Mouse (Mus musculus) CD4-positive, CD25-positive, alpha-beta regulatory T cell, adult 2 months (primary cell): Measurements from ENCODE around the gene Prpsap1.
A peak's percentile ranks its signal among the peaks of the same experiment; 100 is the strongest.
"Not testable (repeated sequence)": the region's sequence is repeated elsewhere in the genome, so short reads cannot be mapped to it uniquely, and the experiment has no call there.

Source experiments
- DNase-seq: peaks from one replicate; pipeline ENCODE4 v3.0.0-alpha.2; 2012; ENCODE audit warnings: low read depth, low spot score

The Prpsap1 gene

DNA sequence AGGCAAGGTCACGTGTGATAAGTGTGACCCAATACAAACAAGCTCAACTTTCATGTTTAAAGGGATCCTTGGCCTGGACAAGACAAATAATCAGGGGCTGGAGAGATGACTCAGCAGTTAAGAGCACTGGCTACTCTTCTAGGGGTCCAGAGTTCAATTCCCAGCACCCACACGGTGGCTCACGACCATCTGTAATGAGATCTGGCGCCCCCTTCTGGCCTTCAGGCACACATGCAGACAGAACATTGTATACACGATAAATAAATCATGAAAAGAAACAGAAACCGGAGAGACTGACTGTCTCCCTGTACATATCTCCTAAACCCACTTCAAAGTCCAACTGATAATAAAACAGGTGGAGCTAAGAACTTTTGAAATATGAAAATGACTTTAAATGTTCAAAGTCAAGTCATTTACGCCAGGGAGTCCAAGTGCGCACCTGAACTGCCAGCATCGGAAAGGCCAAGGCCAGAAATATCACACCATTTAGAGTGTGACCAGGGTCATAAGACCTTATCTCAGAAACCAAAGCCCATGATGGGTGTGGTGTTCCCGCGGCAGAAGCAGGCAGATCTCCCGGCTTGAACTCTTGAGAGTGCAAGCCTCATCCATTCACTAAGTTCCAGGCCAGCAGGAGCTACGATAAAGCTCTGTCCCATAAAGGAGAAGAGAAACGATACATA lies 5.2 kb downstream of the Prpsap1 start:
- peak; percentile 77 for DNase-seq

DNA sequence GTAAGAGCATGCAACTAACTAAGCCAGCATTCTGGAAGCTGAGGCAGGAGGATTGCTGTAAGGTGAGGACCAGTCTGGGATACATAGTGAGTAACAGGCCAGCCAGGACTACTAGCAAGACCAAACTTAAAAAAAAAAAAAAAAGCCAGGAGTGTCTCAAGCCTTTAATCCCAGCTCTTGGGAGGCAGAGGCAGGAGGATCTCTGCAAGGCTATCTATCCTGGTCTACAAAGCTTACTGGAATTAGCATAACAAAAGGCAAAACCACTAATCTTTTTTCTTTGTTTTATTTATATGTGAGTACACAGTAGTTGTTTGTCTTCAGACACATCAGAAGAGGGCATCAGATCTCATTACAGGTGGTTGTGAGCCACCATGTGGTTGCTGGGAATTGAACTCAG lies 5.8 kb downstream of the Prpsap1 start:
- DNase-seq: no peak

DNA sequence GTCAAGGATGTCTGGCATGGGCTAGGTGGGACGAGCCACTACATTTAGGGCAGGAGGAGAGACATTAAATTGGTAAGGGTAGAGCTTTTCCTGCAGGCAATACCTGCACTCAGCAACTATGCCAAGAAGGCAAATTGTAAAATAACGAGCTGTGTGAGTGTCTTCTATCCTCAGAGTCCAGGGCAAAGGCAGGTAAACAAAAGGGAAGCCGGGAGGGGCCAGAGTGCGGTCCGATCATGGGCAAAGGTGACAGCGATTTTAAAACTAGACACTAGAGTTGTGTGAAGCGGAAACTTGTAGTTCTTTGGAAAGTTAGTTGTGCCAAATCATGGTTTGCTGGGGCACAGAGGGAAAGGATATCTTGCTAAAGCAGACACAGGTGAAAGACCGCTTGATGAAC lies 9.7 kb downstream of the Prpsap1 start:
- no peak for DNase-seq

DNA sequence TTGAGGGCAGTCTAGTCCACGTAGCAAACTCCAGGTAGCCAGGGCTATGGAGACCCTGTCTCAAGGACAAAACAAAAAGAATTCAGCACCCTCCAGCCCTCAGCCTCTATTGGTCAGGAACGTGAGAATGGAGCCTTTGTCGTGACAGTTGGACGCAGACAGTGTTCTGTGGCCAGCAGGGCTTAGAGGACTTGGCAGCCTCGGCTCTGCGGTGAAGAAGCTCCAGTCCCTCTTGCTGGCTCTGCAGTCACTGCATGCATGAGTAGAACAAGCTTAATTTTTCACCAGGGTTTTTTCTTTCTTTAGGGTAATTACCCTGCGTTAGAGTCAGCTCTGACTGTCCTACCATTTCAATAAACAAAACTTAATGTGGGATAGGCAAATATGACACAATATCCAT lies 12.2 kb downstream of the Prpsap1 start:
- no peak for DNase-seq

DNA sequence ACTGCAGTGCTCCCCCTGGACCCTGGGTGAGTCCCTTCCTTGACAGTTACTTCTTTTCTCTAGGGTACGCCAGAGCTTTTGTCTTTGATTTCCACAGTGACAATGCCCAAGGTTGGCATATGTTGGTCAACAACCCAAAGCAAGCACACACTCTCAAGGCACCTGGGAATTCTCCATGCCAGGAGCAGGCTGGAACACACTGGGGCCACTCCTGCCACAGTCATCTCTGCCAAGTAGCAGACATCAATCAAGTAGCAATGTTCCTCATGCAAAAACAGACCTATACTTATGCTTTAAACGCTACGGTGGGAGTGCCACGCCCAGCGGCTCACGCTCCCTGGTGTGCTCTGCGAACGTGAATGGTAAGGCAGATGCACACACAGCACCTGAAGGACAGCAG lies 13.0 kb downstream of the Prpsap1 start:
- DNase-seq: no peak

DNA sequence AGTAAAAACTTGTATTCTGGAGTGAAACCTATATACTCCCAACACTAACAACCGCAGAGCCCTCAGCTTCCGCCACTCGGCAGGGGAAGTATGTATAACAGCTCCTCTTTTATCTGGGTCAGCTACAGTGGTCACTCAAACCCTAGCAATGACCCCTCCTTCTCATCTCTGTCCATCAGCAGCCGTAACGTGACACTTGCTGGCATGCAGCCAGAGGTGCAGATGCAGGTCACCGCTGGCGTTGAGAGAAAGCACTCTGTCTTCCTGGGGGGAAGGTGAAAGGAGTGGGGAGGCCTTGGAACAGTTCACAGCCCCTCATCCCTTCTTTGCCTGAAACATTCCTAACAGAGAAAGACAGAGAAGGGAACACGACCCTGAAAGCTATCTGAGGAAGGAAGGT lies 14.2 kb downstream of the Prpsap1 start:
- no peak for DNase-seq

DNA sequence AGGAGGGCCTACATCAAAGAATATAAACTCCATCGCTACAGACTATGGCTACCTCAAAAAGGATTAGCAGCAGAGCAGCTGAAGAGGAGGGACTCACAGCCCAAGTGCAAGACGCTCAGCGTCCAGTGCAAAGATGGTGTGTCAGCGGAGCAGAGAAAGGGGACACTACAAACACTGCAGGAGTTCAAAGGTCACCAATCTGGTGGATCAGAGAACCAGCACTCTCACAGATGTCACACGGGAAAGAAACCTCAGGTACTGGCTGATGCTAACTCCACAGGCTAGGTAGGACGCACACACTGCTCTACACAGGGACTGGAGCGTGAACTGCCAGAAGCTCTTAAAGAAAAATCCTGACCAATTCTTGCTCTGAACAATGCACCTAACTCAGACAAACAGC lies 15.0 kb downstream of the Prpsap1 start:
- DNase-seq: no peak

DNA sequence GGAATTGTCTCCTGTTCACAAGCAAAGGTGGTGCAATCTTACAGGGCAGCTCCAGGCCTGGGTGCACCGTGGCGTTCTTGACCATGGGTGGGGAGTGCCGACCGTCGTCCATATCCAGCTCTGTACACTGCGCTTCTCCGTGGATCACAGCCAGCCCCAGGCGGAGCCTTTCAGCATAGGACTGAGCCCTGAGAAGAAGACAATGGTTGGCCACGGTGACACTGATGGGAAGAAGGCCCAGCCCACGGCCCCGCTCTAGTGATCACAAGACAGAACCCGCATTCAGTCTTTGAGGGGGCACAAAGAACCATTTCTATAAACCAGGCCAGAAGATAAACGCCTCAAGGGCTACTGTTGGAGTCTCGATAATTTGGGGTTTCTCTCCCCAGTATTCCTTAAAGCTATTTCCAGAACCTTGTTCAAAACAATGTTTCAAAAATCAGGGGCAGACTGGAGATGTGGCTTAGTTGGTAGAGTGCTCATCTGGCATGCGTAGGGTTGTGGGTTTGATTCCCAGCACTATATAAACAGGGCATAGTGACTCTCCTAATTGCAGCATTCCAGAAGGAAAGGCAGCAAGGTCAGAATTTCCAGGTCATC lies 16.7 kb downstream of the Prpsap1 start:
- no peak for DNase-seq

DNA sequence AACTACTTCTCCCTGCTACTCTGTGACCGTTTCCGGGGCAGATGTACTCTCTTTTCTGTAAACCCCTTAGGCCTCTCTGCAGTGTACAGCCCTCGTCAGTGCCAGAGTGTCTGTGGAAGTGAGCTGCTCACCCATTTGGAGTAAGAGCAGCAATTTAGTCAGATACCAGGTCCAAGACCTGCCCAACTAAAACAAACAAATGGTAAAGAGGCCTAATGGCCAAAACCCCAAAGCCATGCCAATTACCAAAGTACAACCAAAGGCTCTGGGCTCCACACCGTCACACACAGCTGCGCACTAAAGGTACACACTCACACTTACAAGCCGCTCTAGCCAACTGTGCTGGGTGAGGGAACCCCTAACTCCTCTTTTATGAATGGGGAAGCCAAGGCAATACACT lies 17.3 kb downstream of the Prpsap1 start:
- DNase-seq: no peak

DNA sequence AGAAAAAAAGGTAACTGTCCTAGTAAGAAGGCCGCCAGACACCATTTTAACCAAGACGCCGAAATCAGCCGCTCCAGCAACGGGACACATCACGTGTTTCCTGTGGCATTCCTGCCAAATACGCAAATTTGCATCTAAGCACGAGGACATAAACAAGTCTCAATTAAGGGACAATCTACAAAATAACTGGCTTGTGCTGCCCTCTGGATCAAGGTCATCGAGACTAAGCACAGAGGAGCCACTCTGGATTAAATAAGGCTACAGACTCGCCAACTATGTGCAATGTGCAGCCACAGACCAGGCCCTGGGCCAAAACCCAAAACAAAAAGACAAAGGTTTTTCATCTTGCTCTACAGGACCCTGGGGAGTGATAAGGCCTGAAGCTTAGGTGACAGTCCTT lies 18.0 kb downstream of the Prpsap1 start:
- no peak for DNase-seq

DNA sequence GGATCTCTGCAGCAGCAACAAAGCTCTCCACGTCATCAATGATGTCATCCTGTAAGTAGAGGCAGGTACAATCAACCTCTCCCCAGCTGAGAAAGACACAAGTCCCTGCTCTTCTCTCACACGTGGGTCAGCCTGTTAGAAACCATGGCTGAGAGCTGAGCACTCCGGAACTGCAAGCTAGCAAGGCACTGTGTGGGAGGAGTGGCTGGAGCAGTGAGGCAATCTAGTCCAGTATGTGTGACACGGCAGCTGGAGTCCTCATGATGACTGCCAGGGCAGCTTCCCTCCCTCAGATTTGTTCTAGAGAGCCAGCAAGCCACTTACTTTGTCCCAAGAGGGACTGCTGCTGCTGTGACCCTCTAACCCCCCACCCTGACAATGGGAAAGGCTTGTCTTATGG lies 21.7 kb downstream of the Prpsap1 start:
- no peak for DNase-seq

DNA sequence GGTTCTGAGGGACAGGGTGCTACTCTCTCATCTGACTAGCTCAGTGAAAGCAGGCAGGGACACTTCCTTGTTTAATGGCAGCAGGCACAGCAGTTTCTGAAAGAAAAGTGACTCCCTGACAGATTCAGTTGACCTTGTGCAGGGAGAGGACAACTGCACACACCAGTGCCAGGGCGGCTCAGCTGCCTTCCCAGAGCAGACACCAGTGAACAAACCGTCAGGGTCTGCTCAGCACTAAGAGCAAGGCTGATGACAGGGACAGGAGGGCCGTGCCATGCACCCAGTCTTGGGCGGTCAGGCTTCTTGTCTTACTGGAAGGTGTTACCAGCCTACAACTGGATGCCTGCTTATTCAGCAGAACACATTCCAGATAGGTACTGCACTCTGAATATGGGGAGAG lies 23.1 kb downstream of the Prpsap1 start:
- no peak for DNase-seq

DNA sequence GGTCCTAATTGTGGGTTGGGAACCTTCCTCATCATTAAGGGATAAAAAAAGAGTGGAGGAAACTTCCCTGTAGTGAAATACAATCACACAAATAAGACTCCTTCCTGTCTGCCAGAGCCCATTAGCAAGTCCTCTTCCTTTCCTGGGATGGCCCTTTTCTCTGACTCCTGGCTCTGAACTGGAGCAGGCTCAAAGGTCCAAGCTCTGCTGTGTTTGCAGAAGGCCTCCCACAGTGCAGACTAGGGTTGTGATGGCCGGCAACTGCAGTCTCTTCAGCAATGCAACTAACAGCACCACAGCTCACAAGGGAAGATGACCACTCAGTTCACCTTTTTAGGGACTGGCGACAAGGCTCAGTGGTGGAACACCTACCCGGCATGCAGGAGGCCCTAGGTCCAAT lies 23.8 kb downstream of the Prpsap1 start:
- DNase-seq: no peak

DNA sequence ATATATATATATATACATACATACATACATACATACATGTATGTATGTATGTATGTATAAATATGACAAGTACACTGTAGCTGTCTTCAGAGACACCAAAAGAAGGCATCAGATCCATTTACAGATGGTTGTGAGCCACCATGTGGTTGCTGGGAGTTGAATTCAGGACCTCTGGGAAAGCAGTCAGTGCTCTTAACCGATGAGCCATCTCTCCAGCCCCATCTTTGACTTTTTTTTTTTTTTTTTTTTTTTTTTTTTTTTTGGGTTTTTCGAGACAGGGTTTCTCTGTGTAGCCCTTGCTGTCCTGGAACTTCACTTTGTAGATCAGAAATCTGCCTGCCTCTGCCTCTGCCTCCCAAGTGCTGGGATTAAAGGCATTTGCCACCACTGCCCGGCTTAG lies 25.7 kb downstream of the Prpsap1 start:
- DNase-seq: not testable (repeated sequence)

DNA sequence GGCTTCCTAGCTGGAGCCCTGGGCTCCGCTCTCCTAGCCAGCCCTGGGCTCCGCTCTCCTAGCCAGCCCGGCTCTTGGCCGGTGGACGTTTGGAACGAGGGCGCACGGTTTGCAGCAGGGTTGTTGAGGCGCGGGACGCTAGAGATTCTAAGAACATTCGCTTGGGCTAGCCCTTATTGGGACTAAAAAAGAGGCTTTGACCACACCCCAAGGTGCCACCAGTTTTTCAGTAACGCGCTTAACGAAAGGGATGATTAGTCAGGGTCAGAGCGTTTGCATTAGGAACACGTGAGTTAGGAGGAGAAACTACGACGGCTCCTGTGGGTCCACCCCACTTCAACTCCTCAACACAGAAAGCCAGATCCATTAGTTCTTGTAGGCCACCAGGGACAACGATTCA lies 27.9 kb downstream of the Prpsap1 start, which contains the start of gene Qrich2:
TSS of gene Qrich2 (minus strand) at position 101 of the 400 bp plus-strand sequence.
- DNase-seq: no peak

DNA sequence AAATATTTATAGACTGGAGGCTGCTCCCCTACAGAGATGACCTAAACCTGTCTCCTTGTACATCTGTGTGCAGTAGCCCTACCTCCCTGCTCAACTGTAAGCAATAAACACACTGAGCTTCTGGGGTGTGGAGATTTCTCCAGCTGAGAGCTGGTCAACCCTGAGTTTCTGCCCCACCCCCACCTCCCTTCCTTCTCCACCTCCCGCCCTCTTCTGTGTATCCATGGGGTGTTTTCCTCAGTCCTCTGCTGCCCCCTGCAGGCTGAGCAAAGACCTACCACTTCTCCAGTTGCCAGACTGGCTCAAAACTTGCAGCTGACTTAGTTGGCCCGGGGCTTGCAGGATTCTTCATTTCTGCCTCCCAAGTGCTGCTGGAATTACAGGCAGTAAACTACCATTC lies 30.2 kb downstream of the Prpsap1 start:
- peak; percentile 86 for DNase-seq

DNA sequence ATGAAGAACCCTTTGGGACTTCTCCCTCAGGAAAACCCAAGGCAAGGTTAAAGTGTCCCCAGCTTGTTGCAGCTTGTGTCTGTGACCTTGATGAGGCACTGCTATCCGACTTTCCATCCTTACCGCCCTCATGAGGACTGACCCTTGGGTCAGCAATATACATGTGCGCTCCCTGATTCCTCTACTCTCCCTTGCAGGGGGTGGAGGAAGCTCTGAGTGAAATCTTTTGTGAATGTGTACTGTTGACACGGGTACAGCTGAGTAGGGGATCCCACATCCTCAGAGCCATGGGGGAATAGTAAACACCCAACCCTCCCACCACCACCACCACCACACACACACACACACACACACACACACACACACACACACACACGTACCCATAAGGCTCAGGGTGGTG lies 30.7 kb downstream of the Prpsap1 start:
- DNase-seq: no peak

DNA sequence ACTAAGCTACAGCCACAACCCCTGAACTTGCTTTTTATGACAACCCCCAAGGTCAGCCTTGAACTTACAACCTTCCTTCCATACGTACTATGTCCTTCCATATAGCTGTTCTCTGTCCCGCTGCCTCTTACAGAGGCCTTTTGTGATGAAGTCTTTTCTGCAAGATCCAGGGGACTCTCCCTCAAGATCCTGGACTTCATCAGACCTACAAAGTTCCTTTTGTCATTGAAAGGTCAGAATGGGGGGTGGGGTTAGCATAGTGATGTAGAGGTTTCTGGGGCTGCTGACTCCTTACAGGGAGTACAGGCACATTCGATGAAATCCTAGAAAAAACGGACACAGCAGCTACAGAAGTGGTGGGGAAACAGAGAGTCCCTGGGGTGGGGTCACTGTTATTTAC lies 34.2 kb downstream of the Prpsap1 start:
- DNase-seq: no peak

DNA sequence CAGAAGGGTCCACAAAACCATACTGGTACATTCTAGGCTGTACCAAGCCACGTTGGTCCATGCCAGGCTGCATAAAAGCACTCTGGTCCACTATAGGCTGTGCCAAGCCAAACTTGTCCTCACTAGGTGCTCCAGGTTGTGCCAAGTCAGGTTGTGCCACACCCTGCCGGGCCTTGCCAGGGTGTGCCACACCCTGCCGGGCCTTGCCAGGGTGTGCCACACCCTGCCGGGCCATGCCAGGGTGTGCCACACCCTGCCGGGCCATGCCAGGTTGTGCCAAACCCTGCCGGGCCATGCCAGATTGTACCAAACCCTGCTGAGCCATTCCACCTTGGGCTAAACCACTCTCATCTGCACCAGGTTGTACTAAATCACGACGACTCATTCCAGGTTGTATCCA lies 37.8 kb downstream of the Prpsap1 start:
- DNase-seq: no peak

DNA sequence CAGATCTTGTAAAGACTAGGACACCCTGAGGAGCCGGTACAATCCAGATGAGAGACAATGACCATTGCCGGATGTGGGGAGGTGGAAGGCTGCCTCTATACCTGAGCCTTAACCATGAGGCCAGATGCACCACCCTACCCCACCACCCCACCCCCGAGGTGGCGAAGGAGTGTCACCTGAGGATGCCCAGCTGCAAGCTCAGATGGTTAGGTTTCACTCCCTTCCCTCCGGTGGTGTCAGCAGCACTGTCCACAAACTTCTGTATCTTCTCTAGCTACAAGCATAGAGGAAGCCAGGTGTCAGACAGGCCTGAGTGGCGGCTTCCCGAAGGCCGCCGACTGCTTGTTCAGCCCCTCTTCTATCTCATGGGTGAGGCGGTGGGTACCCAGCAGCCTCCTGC lies 40.1 kb downstream of the Prpsap1 start:
- DNase-seq: no peak

DNA sequence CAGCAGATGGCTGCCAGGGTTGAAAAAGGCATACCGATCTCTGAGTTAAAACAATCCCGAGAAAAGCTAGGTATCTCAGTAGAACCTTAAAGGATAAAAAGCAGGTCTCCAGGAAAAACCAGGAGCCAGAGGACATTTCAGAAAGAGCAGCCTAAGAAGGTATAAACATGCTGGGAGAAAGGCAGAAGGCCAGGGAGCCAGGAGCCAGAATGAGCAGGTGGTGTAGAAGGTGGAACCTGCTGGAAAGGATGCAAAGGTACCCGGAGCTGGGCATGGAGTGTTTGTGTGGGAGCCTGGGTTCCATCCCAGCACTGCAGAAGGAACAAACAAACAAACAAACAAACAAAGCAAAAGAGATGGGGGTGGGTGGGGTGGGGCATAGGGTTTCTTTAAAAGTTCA lies 44.7 kb downstream of the Prpsap1 start:
- no peak for DNase-seq

DNA sequence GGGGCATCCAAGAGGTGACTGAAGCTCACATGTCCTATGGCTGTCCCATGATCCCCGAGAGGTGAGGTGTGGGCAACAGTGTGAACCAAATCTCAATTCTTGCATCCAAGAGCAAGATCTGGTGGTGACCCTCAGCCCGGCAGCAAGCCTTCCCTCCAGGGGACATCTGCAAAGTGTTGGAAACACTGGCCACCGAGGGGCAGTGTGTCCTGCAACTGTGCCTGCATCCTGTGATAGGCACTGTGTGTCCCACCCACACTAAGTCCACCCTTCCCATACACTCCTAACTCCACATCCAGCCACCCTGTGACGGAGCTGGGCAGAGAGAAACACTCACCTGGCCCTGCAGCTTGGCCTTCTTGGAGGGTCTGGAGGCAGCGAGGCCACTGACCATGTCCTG lies 46.2 kb downstream of the Prpsap1 start:
- DNase-seq: no peak

DNA sequence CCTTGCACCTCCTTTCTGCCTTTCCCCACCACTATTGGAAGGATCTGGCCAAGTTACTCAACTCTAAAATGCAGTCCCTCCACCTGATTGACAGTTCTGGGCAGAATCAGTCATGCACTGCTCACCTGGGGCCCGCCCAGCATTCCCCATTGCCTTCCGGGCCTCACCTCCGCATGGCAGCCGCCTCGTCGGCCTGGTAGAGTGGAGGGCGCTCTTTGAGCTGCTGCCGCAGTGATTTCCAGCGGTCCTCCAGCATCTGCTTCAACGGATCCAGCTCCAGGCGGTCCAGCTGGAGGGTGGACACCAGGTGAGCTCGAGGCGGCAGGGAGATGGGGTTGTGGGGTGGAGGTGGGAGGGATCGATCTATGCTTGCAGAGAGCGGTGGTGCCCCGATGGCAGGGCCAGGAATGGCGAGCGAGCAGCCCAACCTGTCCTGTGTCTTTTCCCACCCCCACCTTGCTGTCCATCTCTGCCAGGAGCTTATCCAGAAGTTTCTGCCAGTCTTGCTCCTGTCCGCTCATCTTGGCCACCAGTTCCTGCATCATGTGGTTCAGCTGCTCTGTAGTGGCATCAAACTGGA lies 47.6 kb downstream of the Prpsap1 start:
- no peak for DNase-seq
